Mouse (Mus musculus): ENCODE data around the gene Cdh20. TPM values are rescaled to one million over a fixed set of nuclear protein-coding genes. Genes with fewer than 3 reads are reported as not detected.

The Cdh20 gene
- total and polyA plus RNA-seq, 3 experiments, result not detected

GRCm38 (mm10) chr1:104793488-104793887 is 25.2 kb downstream of the Cdh20 start:
- Histone ChIP-seq H3K27me3 (replicated peaks) (no peaks in the 10 kb centered on the region), H3K36me3 (replicated peaks in 1 of 2; ENCODE audit: control insufficient read depth in 1 of 2, insufficient read depth in 1 of 2, low read length in 1 of 2) (no peaks in the 10 kb centered on the region), H3K9me3 (replicated peaks; ENCODE audit: low read length) (peaks cover 31% of the 10 kb centered on the region), H3K79me2 (replicated peaks; ENCODE audit: control insufficient read depth, extremely low read depth, insufficient read depth, poor library complexity, severe bottlenecking) (no peaks in the 10 kb centered on the region), H3K4me1 (ENCODE audit: control insufficient read depth in 1 of 2, insufficient read depth in 2 of 2) (no peaks in the 10 kb centered on the region), H3K9ac (ENCODE audit: insufficient read depth, low read depth) (no peak overlapping the region), H3K27ac (ENCODE audit: insufficient read depth, low read depth) (no peak overlapping the region), H3K4me3 (replicated peaks in 1 of 3; ENCODE audit: low read depth in 2 of 3, low read length in 2 of 3, poor library complexity in 1 of 3) (no peak overlapping the region), H3K4me2 (ENCODE audit: insufficient read depth, low read depth, poor library complexity, severe bottlenecking) (no peak overlapping the region)
- no peak for TF ChIP-seq USF2 (conservative IDR thresholded peaks at IDR 0.05; ENCODE audit: low read depth, low read length)
- no peak for TF ChIP-seq SMC3 (IDR thresholded peaks at IDR 0.05; ENCODE audit: low read depth, low read length)
- no peak for TF ChIP-seq MAZ (IDR thresholded peaks at IDR 0.05; ENCODE audit: low read depth, low read length)
- TF ChIP-seq GABPA (IDR thresholded peaks at IDR 0.05; ENCODE audit: insufficient replicate concordance, low read depth, low read length), result no peak
- TF ChIP-seq CTCF (conservative IDR thresholded peaks at IDR 0.05 in 1 of 2, IDR thresholded peaks at IDR 0.05 in 1 of 2; ENCODE audit: low read depth in 2 of 2, low read length in 2 of 2), result no peak
- no peak for TF ChIP-seq POLR2A (IDR thresholded peaks at IDR 0.05; ENCODE audit: low read depth, low read length)
- TF ChIP-seq CHD1 (IDR thresholded peaks at IDR 0.05; ENCODE audit: low read depth, low read length), result no peak
- no peak for TF ChIP-seq TBP (conservative IDR thresholded peaks at IDR 0.05; ENCODE audit: low read depth, low read length)
- TF ChIP-seq UBTF (IDR thresholded peaks at IDR 0.05; ENCODE audit: low read depth, low read length), result no peak
- TF ChIP-seq KAT2A (IDR thresholded peaks at IDR 0.05; ENCODE audit: insufficient replicate concordance, low read length), result no peak
- no peak for TF ChIP-seq BHLHE40 (IDR thresholded peaks at IDR 0.05; ENCODE audit: low read depth, low read length)
- no peak for DNase-seq (ENCODE audit: extremely low read depth)
- in situ Hi-C loops (cut with MboI; ENCODE audit: low pct_ligation_motif_present, low pct_unique_long_range_greater_than_20kb, low sequenced_read_pairs) (no loop called here), dilution Hi-C loops (cut with MboI; ENCODE audit: extremely low pct_ligation_motif_present, extremely low pct_unique_long_range_greater_than_20kb, low sequenced_read_pairs) (no loop called here)

- no peak overlapping the region for H3K9ac ChIP-seq (ENCODE audit: insufficient read depth, low read depth)
- no peak for DNase-seq (ENCODE audit: extremely low read depth)
- no peak overlapping the region for H3K4me3 ChIP-seq (replicated peaks in 1 of 3; ENCODE audit: low read depth in 2 of 3, low read length in 2 of 3, poor library complexity in 1 of 3)
- H3K79me2 ChIP-seq (replicated peaks; ENCODE audit: control insufficient read depth, extremely low read depth, insufficient read depth, poor library complexity, severe bottlenecking), result no peaks in the 10 kb centered on the region
- in situ Hi-C loops (cut with MboI; ENCODE audit: low pct_ligation_motif_present, low pct_unique_long_range_greater_than_20kb, low sequenced_read_pairs) (no loop called here), dilution Hi-C loops (cut with MboI; ENCODE audit: extremely low pct_ligation_motif_present, extremely low pct_unique_long_range_greater_than_20kb, low sequenced_read_pairs) (no loop called here)
- H3K4me1 ChIP-seq (ENCODE audit: control insufficient read depth in 1 of 2, insufficient read depth in 2 of 2), result no peaks in the 10 kb centered on the region
- no peak overlapping the region for H3K4me2 ChIP-seq (ENCODE audit: insufficient read depth, low read depth, poor library complexity, severe bottlenecking)
- H3K36me3 ChIP-seq (replicated peaks in 1 of 2; ENCODE audit: control insufficient read depth in 1 of 2, insufficient read depth in 1 of 2, low read length in 1 of 2), result no peaks in the 10 kb centered on the region
- H3K27ac ChIP-seq (ENCODE audit: insufficient read depth, low read depth), result no peak overlapping the region
- H3K9me3 ChIP-seq (replicated peaks; ENCODE audit: low read length), result peaks cover 35% of the 10 kb centered on the region
- H3K27me3 ChIP-seq (replicated peaks), result no peaks in the 10 kb centered on the region
- TF ChIP-seq EP300 (IDR thresholded peaks at IDR 0.05; ENCODE audit: low read length) (no peak), ZMIZ1 (IDR thresholded peaks at IDR 0.05; ENCODE audit: low read depth, low read length) (no peak), MAZ (IDR thresholded peaks at IDR 0.05; ENCODE audit: low read depth, low read length) (no peak), NELFE (IDR thresholded peaks at IDR 0.05; ENCODE audit: low read depth, low read length) (no peak), USF1 (IDR thresholded peaks at IDR 0.05; ENCODE audit: low read depth, low read length) (no peak), RAD21 (IDR thresholded peaks at IDR 0.05; ENCODE audit: low read depth, low read length) (no peak), IRF4 (IDR thresholded peaks at IDR 0.05; ENCODE audit: low read depth, low read length) (no peak), SMC3 (IDR thresholded peaks at IDR 0.05; ENCODE audit: low read depth, low read length) (no peak), GABPA (IDR thresholded peaks at IDR 0.05; ENCODE audit: insufficient replicate concordance, low read depth, low read length) (no peak), ZC3H11A (IDR thresholded peaks at IDR 0.05; ENCODE audit: low read depth, low read length) (no peak), POLR2AphosphoS2 (IDR thresholded peaks at IDR 0.05; ENCODE audit: low read depth, low read length) (no peak), ELF1 (IDR thresholded peaks at IDR 0.05; ENCODE audit: low read depth, low read length) (no peak), MAFK (IDR thresholded peaks at IDR 0.05; ENCODE audit: insufficient replicate concordance, low read length) (no peak), MXI1 (IDR thresholded peaks at IDR 0.05; ENCODE audit: low read depth, low read length) (no peak), POLR2A (IDR thresholded peaks at IDR 0.05; ENCODE audit: low read depth, low read length) (no peak), MEF2A (IDR thresholded peaks at IDR 0.05; ENCODE audit: borderline replicate concordance, low read depth, low read length) (no peak)
These were observed 27.8 kb downstream of the Cdh20 start for GRCm38 (mm10) chr1:104796146-104796545.
